Mouse (Mus musculus): ENCODE results near the gene Ippk. TPM values are rescaled to one million over a fixed set of nuclear protein-coding genes. Genes with fewer than 3 reads are reported as not detected.
A peak's percentile ranks its signal among the peaks of the same experiment; 100 is the strongest.

Gene Ippk
- total and polyA plus RNA-seq, 2 experiments from 2014 or later = 10.9 to 11.9 TPM

DNA sequence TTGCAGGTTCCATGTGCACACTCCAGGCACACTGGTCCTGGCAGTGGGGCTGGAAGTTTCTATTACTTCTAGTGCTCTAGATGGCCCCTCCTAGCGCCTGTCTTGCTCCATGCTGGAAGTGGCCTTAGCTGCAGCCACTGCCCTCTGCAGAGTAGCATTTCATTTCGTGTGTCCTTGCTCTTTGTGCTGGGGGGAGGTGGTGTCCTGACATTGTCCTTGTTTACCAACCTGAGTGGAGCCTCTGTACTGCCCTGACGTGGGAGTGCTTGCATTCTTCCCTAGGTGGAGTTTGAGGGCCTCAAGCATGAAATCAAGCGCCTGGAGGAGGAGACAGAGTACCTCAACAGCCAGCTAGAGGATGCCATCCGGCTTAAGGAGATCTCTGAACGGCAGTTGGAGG, 43.4 kb upstream of the Ippk start:
- H3K36me3 ChIP-seq (ENCODE audit: insufficient read depth, low read length) = peaks cover 71% of the 10 kb centered on the region

DNA sequence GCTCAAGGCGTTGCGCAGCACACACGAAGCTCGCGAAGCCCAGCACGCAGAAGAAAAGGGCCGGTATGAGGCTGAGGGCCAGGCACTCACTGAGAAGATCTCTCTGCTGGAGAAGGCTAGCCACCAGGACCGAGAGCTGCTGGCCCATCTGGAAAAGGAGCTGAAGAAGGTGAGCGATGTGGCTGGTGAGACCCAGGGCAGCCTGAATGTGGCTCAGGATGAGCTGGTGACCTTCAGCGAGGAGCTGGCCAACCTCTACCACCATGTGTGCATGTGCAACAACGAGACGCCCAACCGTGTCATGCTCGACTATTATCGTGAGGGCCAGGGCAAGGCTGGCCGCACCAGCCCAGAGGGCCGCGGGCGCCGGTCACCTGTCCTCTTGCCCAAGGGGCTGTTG, 41.7 kb upstream of the Ippk start:
- Histone ChIP-seq H3K27ac (ENCODE audit: low read depth, low read length) (no peak overlapping the region), H3K9ac (replicated peaks; ENCODE audit: low read length, poor library complexity, severe bottlenecking) (no peak overlapping the region), H3K36me3 (ENCODE audit: insufficient read depth, low read length) (peaks cover 83% of the 10 kb centered on the region), H3K9me3 (ENCODE audit: low read length) (no peaks in the 10 kb centered on the region), H3K27me3 (ENCODE audit: insufficient read depth, low read length) (no peaks in the 10 kb centered on the region), H3K4me2 (ENCODE audit: low read depth, low read length, poor library complexity, severe bottlenecking) (no peak overlapping the region), H3K4me1 (ENCODE audit: insufficient read depth, low read length) (no peaks in the 10 kb centered on the region), H3K4me3 (ENCODE audit: low read depth, low read length) (no peak overlapping the region)
- TF ChIP-seq CTCF (IDR thresholded peaks at IDR 0.05) = no peak
- WGBS = 96% methylated on average over 20 of the region's 20 CpGs
- ATAC-seq (ENCODE audit: low FRiP score) (no peak), DNase-seq (ENCODE audit: low spot score) (no peak)

More for the DNA sequence above, 43.4 kb upstream of the Ippk start:
- no peak for TF ChIP-seq CTCF (IDR thresholded peaks at IDR 0.05)
- Histone ChIP-seq H3K4me2 (ENCODE audit: low read depth, low read length, poor library complexity, severe bottlenecking) (no peak overlapping the region), H3K27ac (ENCODE audit: low read depth, low read length) (no peak overlapping the region), H3K9me3 (ENCODE audit: low read length) (no peaks in the 10 kb centered on the region), H3K4me1 (ENCODE audit: insufficient read depth, low read length) (no peaks in the 10 kb centered on the region), H3K4me3 (ENCODE audit: low read depth, low read length) (no peak overlapping the region), H3K9ac (replicated peaks; ENCODE audit: low read length, poor library complexity, severe bottlenecking) (no peak overlapping the region), H3K27me3 (ENCODE audit: insufficient read depth, low read length) (no peaks in the 10 kb centered on the region)
- DNase-seq (ENCODE audit: low spot score) (no peak), ATAC-seq (ENCODE audit: low FRiP score) (no peak)
- WGBS = 87% methylated on average over 6 of the region's 6 CpGs

DNA sequence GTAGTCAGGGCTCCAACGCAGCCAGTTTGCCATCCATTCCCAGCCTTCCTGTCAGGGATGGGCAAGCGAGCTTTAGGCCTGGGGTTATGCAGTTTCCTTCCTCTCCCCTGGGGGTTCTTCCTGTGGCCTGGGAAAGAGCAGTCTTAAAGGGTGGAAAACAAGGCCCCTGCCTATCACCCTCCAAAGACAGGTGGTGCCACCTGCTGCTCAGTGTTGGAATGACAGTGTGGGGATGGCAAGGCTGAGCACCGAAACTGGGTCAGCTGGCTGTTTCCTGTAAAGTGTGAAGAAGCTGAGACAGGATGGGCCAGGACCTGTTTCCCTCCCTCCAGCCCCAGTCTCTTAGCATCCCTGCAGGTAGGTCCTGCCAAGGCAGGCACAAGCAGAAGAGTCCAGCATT, 39.8 kb upstream of the Ippk start:
- TF ChIP-seq CTCF (IDR thresholded peaks at IDR 0.05) = peak; percentile 91
- 21% methylated on average over 3 of the region's 3 CpGs for WGBS
- H3K36me3 ChIP-seq (ENCODE audit: insufficient read depth, low read length) = peaks cover 82% of the 10 kb centered on the region
- no peak overlapping the region for H3K27ac ChIP-seq (ENCODE audit: low read depth, low read length)
- DNase-seq (ENCODE audit: low spot score) (peak; percentile 75), ATAC-seq (ENCODE audit: low FRiP score) (peak; percentile 64)
- H3K27me3 ChIP-seq (ENCODE audit: insufficient read depth, low read length) = no peaks in the 10 kb centered on the region
- no peak overlapping the region for H3K9ac ChIP-seq (replicated peaks; ENCODE audit: low read length, poor library complexity, severe bottlenecking)
- H3K4me3 ChIP-seq (ENCODE audit: low read depth, low read length) = no peak overlapping the region
- H3K4me2 ChIP-seq (ENCODE audit: low read depth, low read length, poor library complexity, severe bottlenecking) = no peak overlapping the region
- no peaks in the 10 kb centered on the region for H3K9me3 ChIP-seq (ENCODE audit: low read length)
- no peaks in the 10 kb centered on the region for H3K4me1 ChIP-seq (ENCODE audit: insufficient read depth, low read length)

- no peak for TF ChIP-seq CTCF (IDR thresholded peaks at IDR 0.05)
- Histone ChIP-seq H3K27ac (ENCODE audit: low read depth, low read length) (no peak overlapping the region), H3K4me1 (ENCODE audit: insufficient read depth, low read length) (no peaks in the 10 kb centered on the region), H3K4me2 (ENCODE audit: low read depth, low read length, poor library complexity, severe bottlenecking) (no peak overlapping the region), H3K9me3 (ENCODE audit: low read length) (no peaks in the 10 kb centered on the region), H3K36me3 (ENCODE audit: insufficient read depth, low read length) (peaks cover 72% of the 10 kb centered on the region), H3K27me3 (ENCODE audit: insufficient read depth, low read length) (no peaks in the 10 kb centered on the region), H3K4me3 (ENCODE audit: low read depth, low read length) (no peak overlapping the region), H3K9ac (replicated peaks; ENCODE audit: low read length, poor library complexity, severe bottlenecking) (no peak overlapping the region)
- WGBS = 94% methylated on average over 23 of the region's 23 CpGs
- DNase-seq (ENCODE audit: low spot score) (no peak), ATAC-seq (ENCODE audit: low FRiP score) (no peak)
These were observed 38.1 kb upstream of the Ippk start for GRCm38 (mm10) chr13:49382997-49383396.

DNA sequence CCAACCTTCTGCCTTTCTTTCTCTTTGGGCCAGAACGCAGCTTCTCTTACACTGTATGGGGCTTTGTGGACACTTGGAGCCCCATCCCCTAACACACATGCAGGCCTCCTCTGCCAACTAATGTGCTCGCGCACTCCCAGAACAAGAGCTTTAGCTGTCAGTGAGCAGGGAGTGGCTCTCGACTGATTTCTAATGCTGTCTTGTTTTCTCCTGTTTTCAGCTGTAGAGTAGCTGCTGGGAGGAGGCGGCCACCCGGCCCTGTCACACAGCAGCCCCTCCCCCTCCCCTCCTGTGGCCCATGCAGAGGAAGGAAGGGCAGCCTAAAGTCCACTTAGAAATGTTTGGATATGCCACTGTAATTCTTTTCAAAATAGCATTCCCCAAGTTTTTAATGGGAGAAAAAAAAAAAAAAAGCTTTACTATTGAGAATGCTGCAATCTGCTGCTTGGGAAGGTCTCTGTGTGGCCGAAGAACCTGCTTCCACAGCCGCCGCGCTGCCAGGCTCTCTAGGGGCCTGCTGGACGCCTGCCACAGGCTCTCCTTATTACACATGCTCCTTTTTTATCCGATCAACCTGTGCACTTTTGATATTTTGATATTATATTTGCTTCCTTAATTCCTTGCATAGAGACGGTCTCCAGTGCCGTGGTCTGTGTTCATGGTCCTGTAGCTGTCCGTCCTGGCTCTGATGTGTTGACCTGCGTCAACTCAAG, 36.1 kb upstream of the Ippk start:
- Histone ChIP-seq H3K4me2 (ENCODE audit: low read depth, low read length, poor library complexity, severe bottlenecking) (no peak overlapping the region), H3K9me3 (ENCODE audit: low read length) (no peaks in the 10 kb centered on the region), H3K27me3 (ENCODE audit: insufficient read depth, low read length) (no peaks in the 10 kb centered on the region), H3K4me1 (ENCODE audit: insufficient read depth, low read length) (no peaks in the 10 kb centered on the region), H3K9ac (replicated peaks; ENCODE audit: low read length, poor library complexity, severe bottlenecking) (no peak overlapping the region), H3K27ac (ENCODE audit: low read depth, low read length) (no peak overlapping the region), H3K4me3 (ENCODE audit: low read depth, low read length) (no peak overlapping the region), H3K36me3 (ENCODE audit: insufficient read depth, low read length) (peaks cover 53% of the 10 kb centered on the region)
- DNase-seq (ENCODE audit: low spot score) (no peak), ATAC-seq (ENCODE audit: low FRiP score) (no peak)
- 80% methylated on average over 16 of the region's 16 CpGs for WGBS
- no peak for TF ChIP-seq CTCF (IDR thresholded peaks at IDR 0.05)

DNA sequence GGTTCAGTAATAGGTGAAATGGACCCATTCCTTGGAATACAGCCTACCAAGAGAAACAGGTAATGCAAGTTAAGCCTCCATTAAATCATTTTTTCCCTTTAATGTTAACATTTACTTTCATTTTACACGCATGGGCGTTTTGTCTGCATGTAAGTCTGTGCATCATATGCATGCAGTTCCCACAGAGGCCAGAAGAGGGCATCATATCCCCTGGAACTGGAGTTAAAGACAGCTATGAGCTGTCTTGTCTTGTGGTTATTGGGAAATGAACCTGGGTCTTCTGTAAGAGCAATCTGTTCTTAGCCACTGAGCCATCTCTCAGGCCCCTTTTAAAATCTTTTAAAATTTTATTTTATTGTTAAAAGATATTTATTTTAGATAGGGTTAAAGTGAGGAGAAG, 29.7 kb upstream of the Ippk start:
- H3K4me2 ChIP-seq (ENCODE audit: low read depth, low read length, poor library complexity, severe bottlenecking) = no peak overlapping the region
- H3K27ac ChIP-seq (ENCODE audit: low read depth, low read length) = no peak overlapping the region
- WGBS = 96% methylated on average over 2 of the region's 2 CpGs
- H3K4me1 ChIP-seq (ENCODE audit: insufficient read depth, low read length) = no peaks in the 10 kb centered on the region
- no peak overlapping the region for H3K4me3 ChIP-seq (ENCODE audit: low read depth, low read length)
- H3K36me3 ChIP-seq (ENCODE audit: insufficient read depth, low read length) = 0 out of 2 replicates have a peak, but pooled peaks cover 6% of the 10 kb centered on the region
- TF ChIP-seq CTCF (IDR thresholded peaks at IDR 0.05) = peak; percentile 61
- DNase-seq (ENCODE audit: low spot score) (no peak), ATAC-seq (ENCODE audit: low FRiP score) (no peak)
- H3K9me3 ChIP-seq (ENCODE audit: low read length) = no peaks in the 10 kb centered on the region
- no peaks in the 10 kb centered on the region for H3K27me3 ChIP-seq (ENCODE audit: insufficient read depth, low read length)
- H3K9ac ChIP-seq (replicated peaks; ENCODE audit: low read length, poor library complexity, severe bottlenecking) = no peak overlapping the region
